ENCODE assay signal across 10 mouse cellular contexts in the genomic region with DNA sequence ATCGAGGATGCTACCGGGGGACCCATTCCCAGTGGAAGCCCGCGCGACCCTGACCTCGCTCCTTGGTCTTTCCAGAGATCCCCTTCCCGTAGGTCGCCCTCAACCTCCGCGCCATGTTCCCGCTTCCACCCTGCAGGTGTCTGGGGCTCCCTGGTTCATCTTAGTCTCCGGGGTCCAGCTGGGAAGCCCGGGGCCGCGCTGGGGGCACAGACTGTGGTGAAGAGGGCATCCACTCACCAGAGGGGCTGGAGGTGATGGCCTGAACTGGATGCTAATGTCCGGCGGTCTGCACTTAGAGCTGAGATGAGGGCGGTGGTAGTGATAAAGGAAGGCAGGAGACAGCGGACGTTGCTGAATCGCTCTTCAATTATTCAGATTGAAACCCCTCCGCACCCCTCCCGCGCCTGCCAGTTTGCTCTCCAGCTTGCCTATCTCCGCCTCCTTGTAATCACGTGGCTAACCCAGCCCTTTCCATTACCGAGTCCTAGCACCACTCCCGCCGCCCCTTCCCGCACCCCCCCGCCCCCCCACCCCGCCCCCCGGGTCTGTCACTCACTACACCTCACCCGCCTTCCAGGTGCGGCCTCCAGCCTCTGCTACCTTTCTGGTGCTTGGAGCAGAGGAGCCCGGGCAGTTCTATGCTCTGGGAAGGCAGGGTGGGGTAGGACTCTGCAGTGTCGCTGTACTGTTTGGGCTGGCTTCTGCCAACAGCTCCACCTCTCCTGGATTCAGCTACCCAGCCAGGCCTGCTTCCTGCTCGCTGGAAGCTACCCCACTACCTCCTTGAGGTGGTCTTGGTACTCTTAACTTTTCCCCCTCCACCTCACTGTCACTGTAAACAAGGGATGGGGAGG. TPM values are rescaled to one million over a fixed set of nuclear protein-coding genes. Genes with fewer than 3 reads are reported as not detected.
DNase-seq lines count a peak whose midpoint lies in the region; ATAC-seq and TF ChIP-seq lines count a peak whose summit lies in the region.
"Had no signal": no experiment of that assay in that cellular context is flagged by ENCODE, and none has a peak within 500 bp of the region (broad histone marks: within the 10 kb centered on the region; RNA-seq: fewer than 3 reads in every experiment).

Gene Slc7a14 (minus strand): TSS at position 445 of the 854 bp plus-strand sequence.

- no peak within 1 kb of the TSS for H3K27ac ChIP-seq in heart, embryonic 10.5 days
- peak within 1 kb of the TSS; percentile 89 for H3K27ac ChIP-seq in cerebellum, adult 2 months (ENCODE audit: insufficient read depth, low read length)
- peak within 1 kb of the TSS; percentile 85 for H3K27ac ChIP-seq in forebrain, postnatal 0 days (ENCODE audit: low read depth, low read length)
- H3K27ac ChIP-seq in left cerebral cortex, adult 2 months: peak within 1 kb of the TSS; percentile 96
- H3K27ac ChIP-seq in olfactory bulb, adult 2 months (ENCODE audit: insufficient read depth, low read depth, low read length): no peak within 1 kb of the TSS
- H3K27ac ChIP-seq in lung, postnatal 0 days (ENCODE audit: low read length): no peak within 1 kb of the TSS

- no peaks in the 10 kb centered on the region for H3K36me3 ChIP-seq in heart, embryonic 10.5 days
- no peaks in the 10 kb centered on the region for H3K36me3 ChIP-seq in forebrain, postnatal 0 days (ENCODE audit: insufficient read depth)
- no peaks in the 10 kb centered on the region for H3K36me3 ChIP-seq in lung, postnatal 0 days (ENCODE audit: insufficient read depth, low read length)

- peaks cover 48% of the 10 kb centered on the region for H3K27me3 ChIP-seq in heart, embryonic 10.5 days (ENCODE audit: insufficient read depth, poor library complexity, severe bottlenecking)
- no peaks in the 10 kb centered on the region for H3K27me3 ChIP-seq in cerebellum, adult 2 months (ENCODE audit: control insufficient read depth, insufficient read depth, low read length)
- H3K27me3 ChIP-seq in forebrain, postnatal 0 days (ENCODE audit: insufficient read depth, low read length): no peaks in the 10 kb centered on the region
- H3K27me3 ChIP-seq in lung, postnatal 0 days (replicated peaks; ENCODE audit: insufficient read depth, low read length): peaks cover 18% of the 10 kb centered on the region

- DNase-seq in heart, embryonic 10.5 days (ENCODE audit: low spot score): no peak
- DNase-seq in heart, postnatal 25 days (ENCODE audit: low spot score): no peak
- DNase-seq in cerebellum, adult 2 months: peak; percentile 87 to 92
- DNase-seq in forebrain, postnatal 0 days: peak; percentile 82
- DNase-seq in left cerebral cortex, adult 2 months (ENCODE audit: extremely low spot score in 1 of 2, low spot score in 2 of 2): peak; percentile 77 to 83
- no peak for DNase-seq in urinary bladder, postnatal 4 days (ENCODE audit: low spot score in 2 of 2)
- DNase-seq in lung, postnatal 0 days (ENCODE audit: low spot score): no peak

- TF ChIP-seq CTCF in cerebellum, adult 2 months (IDR thresholded peaks at IDR 0.05; ENCODE audit: borderline replicate concordance, insufficient read depth, low read depth, low read length): no peak
- TF ChIP-seq CTCF in forebrain, postnatal 0 days (IDR thresholded peaks at IDR 0.05; ENCODE audit: low read depth): 0 out of 2 replicates have a peak, but pooled peaks have one; percentile 1
- TF ChIP-seq CTCF in left cerebral cortex, adult 2 months (IDR thresholded peaks at IDR 0.05): no peak
- TF ChIP-seq CTCF in olfactory bulb, adult 2 months (IDR thresholded peaks at IDR 0.05; ENCODE audit: insufficient read depth, low read depth, low read length): no peak
- no peak for TF ChIP-seq CTCF in lung, postnatal 0 days (IDR thresholded peaks at IDR 0.05)

- ATAC-seq in forebrain, postnatal 0 days: peak; percentile 91
- ATAC-seq in lung, postnatal 0 days: no peak

- TF ChIP-seq EP300 in lung, postnatal 0 days (IDR thresholded peaks at IDR 0.05): no peak

- no peaks in the 10 kb centered on the region for H3K9me3 ChIP-seq in heart, embryonic 10.5 days
- no peaks in the 10 kb centered on the region for H3K9me3 ChIP-seq in forebrain, postnatal 0 days (ENCODE audit: low read length)
- H3K9me3 ChIP-seq in lung, postnatal 0 days (ENCODE audit: low read length): no peaks in the 10 kb centered on the region

- WGBS in heart, embryonic 10.5 days: under 1% methylated on average over 33 of the region's 38 CpGs
- WGBS in cerebellum, adult 2 months: under 1% methylated on average over 37 of the region's 38 CpGs
- under 1% methylated on average over 33 of the region's 38 CpGs for WGBS in forebrain, postnatal 0 days
- 2% methylated on average over 38 of the region's 38 CpGs for WGBS in olfactory bulb, adult 2 months
- WGBS in lung, postnatal 0 days: 2% methylated on average over 24 of the region's 38 CpGs

- peak within 1 kb of the TSS; percentile 78 for H3K4me2 ChIP-seq in forebrain, postnatal 0 days (ENCODE audit: low read depth)
- no peak within 1 kb of the TSS for H3K4me2 ChIP-seq in lung, postnatal 0 days (replicated peaks; ENCODE audit: low read depth, low read length)

- peak within 1 kb of the TSS; percentile 79 for H3K9ac ChIP-seq in forebrain, postnatal 0 days
- no peak within 1 kb of the TSS for H3K9ac ChIP-seq in lung, postnatal 0 days (replicated peaks; ENCODE audit: low read depth)

- peaks cover 14% of the 10 kb centered on the region for H3K4me1 ChIP-seq in heart, embryonic 10.5 days
- H3K4me1 ChIP-seq in cerebellum, adult 2 months (ENCODE audit: control insufficient read depth, insufficient read depth, low read length): peaks cover 8% of the 10 kb centered on the region; the same call in 1 of the 2 replicates
- H3K4me1 ChIP-seq in forebrain, postnatal 0 days (ENCODE audit: insufficient read depth): peaks cover 6% of the 10 kb centered on the region
- H3K4me1 ChIP-seq in olfactory bulb, adult 2 months (ENCODE audit: control insufficient read depth, insufficient read depth, low read length): peaks cover 14% of the 10 kb centered on the region
- no peaks in the 10 kb centered on the region for H3K4me1 ChIP-seq in lung, postnatal 0 days (ENCODE audit: insufficient read depth, low read depth, low read length)

- intact Hi-C loops in heart, postnatal 25 days (cut with DNase I): loop anchor here (5.0 kb wide), 1 partner anchor 632 kb away; no protein-coding TSS in a partner anchor
- intact Hi-C loops in left cerebral cortex, adult 2 months (cut with DNase I): loop anchor here (1.0 to 2.0 kb wide), 3 partner anchors 15 to 89 kb away; no protein-coding TSS in a partner anchor

- H3K4me3 ChIP-seq in heart, embryonic 10.5 days: peak within 1 kb of the TSS; percentile 50
- H3K4me3 ChIP-seq in cerebellum, adult 2 months (replicated peaks; ENCODE audit: insufficient read depth, low read depth, low read length): peak within 1 kb of the TSS; percentile 85
- H3K4me3 ChIP-seq in forebrain, postnatal 0 days (ENCODE audit: low read depth, low read length): peak within 1 kb of the TSS; percentile 61
- peak within 1 kb of the TSS; percentile 75 for H3K4me3 ChIP-seq in left cerebral cortex, adult 2 months
- peak within 1 kb of the TSS; percentile 60 for H3K4me3 ChIP-seq in olfactory bulb, adult 2 months (ENCODE audit: insufficient read depth, low read depth, low read length)
- H3K4me3 ChIP-seq in lung, postnatal 0 days (ENCODE audit: low read depth, low read length): no peak within 1 kb of the TSS
- H3K4me3 ChIP-seq: erythroblast, embryonic 14.5 days; myocyte had no signal

- peak; percentile 55; the same call in 1 of the 2 replicates for TF ChIP-seq POLR2A in cerebellum, adult 2 months (IDR thresholded peaks at IDR 0.05; ENCODE audit: borderline replicate concordance, insufficient read depth, low read length)
- no peak for TF ChIP-seq POLR2A in olfactory bulb, adult 2 months (IDR thresholded peaks at IDR 0.05; ENCODE audit: insufficient read depth, low read depth, low read length)

RNA-seq across cellular contexts. Expression of gene Slc7a14, which starts in this region (rescaled TPM):
- 0.43 and 0.46 TPM in 2 replicates for polyA plus RNA-seq in heart, embryonic 10.5 days (2016; fragmentation: Nextera tagmentation; extraction: Ambion mirVana)
- under 1 TPM; 0.08 TPM for total RNA-seq in heart, postnatal 25 days (2021)
- 29.4 and 30.0 TPM in 2 replicates for polyA plus RNA-seq in cerebellum, adult 2 months (2012; rRNA removed)
- 12.7 and 20.3 TPM in 2 replicates for total RNA-seq in forebrain, postnatal 0 days (2014; rRNA removed)
- polyA plus RNA-seq in forebrain, postnatal 0 days (2015; fragmentation: Nextera tagmentation; extraction: Ambion mirVana): 3.2 and 5.7 TPM in 2 replicates
- 10 to 100 TPM; 61.3 to 62.1 TPM for total RNA-seq in left cerebral cortex, adult 2 months (2021)
- not detected in 2 replicates for polyA plus RNA-seq in olfactory bulb, adult 2 months (2012; ENCODE audit: insufficient read depth, insufficient read length, low replicate concordance, missing spikeins)
- 0.05 and 0.07 TPM in 2 replicates for polyA plus RNA-seq in lung, postnatal 0 days (2015; fragmentation: Nextera tagmentation; extraction: Ambion mirVana)
- polyA plus RNA-seq: erythroblast, embryonic 14.5 days; myocyte had no signal

Comparison
In these comparisons a context has a peak if more than half of its experiments do, and no peak if none do; other contexts are left out.
1. RNA of gene Slc7a14 (total RNA-seq): 61.3 to 62.1 TPM in left cerebral cortex, adult 2 months and 12.7 to 20.3 TPM in forebrain, postnatal 0 days; 0.08 TPM in heart, postnatal 25 days; every median in the first group is over 10 times any median in the second.
2. DNase-seq: peak in cerebellum, adult 2 months (2 of 2), forebrain, postnatal 0 days (single experiment) and left cerebral cortex, adult 2 months (2 of 2); none in heart, embryonic 10.5 days (single experiment), heart, postnatal 25 days (single experiment), urinary bladder, postnatal 4 days (0 of 2) and lung, postnatal 0 days (single experiment).
3. H3K27ac ChIP-seq: peak in cerebellum, adult 2 months (single experiment), forebrain, postnatal 0 days (single experiment) and left cerebral cortex, adult 2 months (single experiment); none in heart, embryonic 10.5 days (single experiment), olfactory bulb, adult 2 months (single experiment) and lung, postnatal 0 days (single experiment).